Mouse (Mus musculus) stomach, embryonic 16.5 days (tissue): ENCODE results near the gene Rnf5. TPM values are rescaled to one million over a fixed set of nuclear protein-coding genes. Genes with fewer than 3 reads are reported as not detected.

Source experiments
- ATAC-seq: fragments of 200-750 bp; cut with Nextera tagmentation; 2 replicates; pipeline ENCODE4 v1.8.0; 2017; ENCODE audit warnings: moderate number of reproducible peaks, moderate TSS enrichment; ENCODE audit not compliant: insufficient read depth, low FRiP score
- H3K27ac ChIP-seq: fragments of 300-500 bp; sonication (generic); 2 replicates; pipeline ENCODE4 v1.5.1; 2014; ENCODE audit warnings: low read length
- H3K27me3 ChIP-seq: fragments of 300-500 bp; sonication (generic); 2 replicates; pipeline ENCODE4 v1.6.1; 2014; ENCODE audit warnings: low read length, control low read depth, mixed read lengths; ENCODE audit not compliant: control insufficient read depth, insufficient read depth
- H3K36me3 ChIP-seq: fragments of 300-500 bp; sonication (generic); 2 replicates; pipeline ENCODE4 v1.6.1; 2014; ENCODE audit warnings: low read length; ENCODE audit not compliant: control insufficient read depth, insufficient read depth
- H3K4me1 ChIP-seq: fragments of 300-500 bp; sonication (generic); 2 replicates; pipeline ENCODE4 v1.6.1; 2014; ENCODE audit warnings: low read length, control low read depth, mixed read lengths; ENCODE audit not compliant: control insufficient read depth, insufficient read depth
- H3K4me2 ChIP-seq: fragments of 300-500 bp; sonication (generic); 2 replicates; pipeline ENCODE4 v1.6.1; 2014; ENCODE audit warnings: low read depth, low read length, mixed read lengths
- H3K4me3 ChIP-seq: fragments of 300-500 bp; sonication (generic); replicated peaks from 2 replicates; pipeline ENCODE4 v1.5.1; 2014; ENCODE audit warnings: mild to moderate bottlenecking, low read length
- H3K9ac ChIP-seq: fragments of 300-500 bp; sonication (generic); 2 replicates; pipeline ENCODE4 v1.6.1; 2014; ENCODE audit warnings: low read length
- H3K9me3 ChIP-seq: fragments of 300-500 bp; sonication (generic); replicated peaks from 2 replicates; pipeline ENCODE4 v1.6.1; 2016; ENCODE audit warnings: low read length, control low read depth; ENCODE audit not compliant: control insufficient read depth
- WGBS: fragments of 180-500 bp; shearing (Covaris S2); extraction: QIAGEN DNeasy Blood & Tissue Kit; methylation state at CpG from one replicate; pipeline ENCODE4 v1.1.7; 2014; 5-methylcytosine and 5-hydroxymethylcytosine counted together
- polyA plus RNA-seq: library from polyadenylated mRNA; unstranded; fragments of >200 nt; fragmentation: Nextera tagmentation; extraction: Ambion mirVana; gene quantifications from 2 replicates; pipeline ENCODE4 v1.2.1, GENCODE M21; 2015

Rnf5 gene
- polyA plus RNA-seq, 1 experiment from 2014 or later = 141 TPM

GRCm38 (mm10) chr17:34585877-34586771, 17.4 kb downstream of the Rnf5 start:
- peak overlapping the region; percentile 97 for H3K9ac ChIP-seq
- H3K4me2 ChIP-seq = peak overlapping the region; percentile 100
- H3K27ac ChIP-seq = peak overlapping the region; percentile 96
- peak overlapping the region; percentile 77 for H3K4me3 ChIP-seq
- peaks cover 35% of the 10 kb centered on the region for H3K4me1 ChIP-seq
- no peaks in the 10 kb centered on the region for H3K9me3 ChIP-seq
- H3K27me3 ChIP-seq = no peaks in the 10 kb centered on the region
- WGBS = 26% methylated on average over 32 of the region's 32 CpGs
- ATAC-seq = no peak
- H3K36me3 ChIP-seq = no peaks in the 10 kb centered on the region

GRCm38 (mm10) chr17:34585121-34585520, 18.4 kb downstream of the Rnf5 start:
- H3K4me1 ChIP-seq = peaks cover 25% of the 10 kb centered on the region
- 85% methylated on average over 8 of the region's 8 CpGs for WGBS
- H3K4me3 ChIP-seq = no peak overlapping the region
- H3K27ac ChIP-seq = no peak overlapping the region
- H3K27me3 ChIP-seq = no peaks in the 10 kb centered on the region
- H3K9ac ChIP-seq = no peak overlapping the region
- no peaks in the 10 kb centered on the region for H3K9me3 ChIP-seq
- ATAC-seq = no peak
- H3K36me3 ChIP-seq = no peaks in the 10 kb centered on the region
- H3K4me2 ChIP-seq = no peak overlapping the region

GRCm38 (mm10) chr17:34583819-34584218, 19.7 kb downstream of the Rnf5 start:
- no peaks in the 10 kb centered on the region for H3K27me3 ChIP-seq
- H3K4me2 ChIP-seq = no peak overlapping the region
- no peaks in the 10 kb centered on the region for H3K9me3 ChIP-seq
- H3K9ac ChIP-seq = no peak overlapping the region
- H3K4me3 ChIP-seq = no peak overlapping the region
- ATAC-seq = no peak
- no peak overlapping the region for H3K27ac ChIP-seq
- no peaks in the 10 kb centered on the region for H3K36me3 ChIP-seq
- peaks cover 13% of the 10 kb centered on the region for H3K4me1 ChIP-seq
- WGBS = 83% methylated on average over 8 of the region's 8 CpGs

GRCm38 (mm10) chr17:34583397-34583796, 20.1 kb downstream of the Rnf5 start:
- Histone ChIP-seq H3K4me1 (peaks cover 10% of the 10 kb centered on the region), H3K4me3 (no peak overlapping the region), H3K27ac (no peak overlapping the region), H3K9me3 (no peaks in the 10 kb centered on the region), H3K4me2 (no peak overlapping the region), H3K36me3 (no peaks in the 10 kb centered on the region), H3K27me3 (no peaks in the 10 kb centered on the region), H3K9ac (no peak overlapping the region)
- ATAC-seq = no peak
- 51% methylated on average over 7 of the region's 7 CpGs for WGBS

GRCm38 (mm10) chr17:34582528-34582927, 21.0 kb downstream of the Rnf5 start:
- H3K9me3 ChIP-seq = no peaks in the 10 kb centered on the region
- no peak for ATAC-seq
- H3K9ac ChIP-seq = no peak overlapping the region
- H3K27ac ChIP-seq = no peak overlapping the region
- 81% methylated on average over 12 of the region's 12 CpGs for WGBS
- no peak overlapping the region for H3K4me2 ChIP-seq
- peaks cover 6% of the 10 kb centered on the region; the same call in 1 of the 2 replicates for H3K4me1 ChIP-seq
- no peaks in the 10 kb centered on the region for H3K27me3 ChIP-seq
- no peaks in the 10 kb centered on the region for H3K36me3 ChIP-seq
- no peak overlapping the region for H3K4me3 ChIP-seq

GRCm38 (mm10) chr17:34578070-34578469, 25.4 kb downstream of the Rnf5 start:
- Histone ChIP-seq H3K27ac (no peak overlapping the region), H3K4me1 (peaks cover 3% of the 10 kb centered on the region; the same call in 1 of the 2 replicates), H3K4me3 (no peak overlapping the region), H3K27me3 (no peaks in the 10 kb centered on the region), H3K9ac (no peak overlapping the region), H3K36me3 (no peaks in the 10 kb centered on the region), H3K4me2 (no peak overlapping the region), H3K9me3 (no peaks in the 10 kb centered on the region)
- ATAC-seq = no peak
- 91% methylated on average over 3 of the region's 3 CpGs for WGBS

GRCm38 (mm10) chr17:34576577-34576976, 26.9 kb downstream of the Rnf5 start:
- Histone ChIP-seq H3K27me3 (no peaks in the 10 kb centered on the region), H3K9ac (no peak overlapping the region), H3K4me3 (no peak overlapping the region), H3K27ac (0 out of 2 replicates have a peak overlapping the region, but pooled peaks have one; percentile 23), H3K36me3 (no peaks in the 10 kb centered on the region), H3K4me1 (peaks cover 3% of the 10 kb centered on the region; the same call in 1 of the 2 replicates), H3K9me3 (no peaks in the 10 kb centered on the region), H3K4me2 (no peak overlapping the region)
- WGBS = 56% methylated on average over 5 of the region's 5 CpGs
- no peak for ATAC-seq

- H3K27me3 ChIP-seq = no peaks in the 10 kb centered on the region
- H3K4me3 ChIP-seq = no peak overlapping the region
- no peak overlapping the region for H3K4me2 ChIP-seq
- no peak overlapping the region for H3K9ac ChIP-seq
- H3K36me3 ChIP-seq = no peaks in the 10 kb centered on the region
- no peak for ATAC-seq
- H3K9me3 ChIP-seq = no peaks in the 10 kb centered on the region
- H3K4me1 ChIP-seq = peaks cover 3% of the 10 kb centered on the region; the same call in 1 of the 2 replicates
- no peak overlapping the region for H3K27ac ChIP-seq
- WGBS = 17% methylated on average over 15 of the region's 15 CpGs
These were observed 31.1 kb downstream of the Rnf5 start for GRCm38 (mm10) chr17:34572361-34572760.

GRCm38 (mm10) chr17:34571875-34572274, 31.6 kb downstream of the Rnf5 start:
- no peaks in the 10 kb centered on the region for H3K9me3 ChIP-seq
- H3K27ac ChIP-seq = no peak overlapping the region
- H3K4me3 ChIP-seq = no peak overlapping the region
- H3K4me2 ChIP-seq = no peak overlapping the region
- 17% methylated on average over 5 of the region's 5 CpGs for WGBS
- H3K27me3 ChIP-seq = no peaks in the 10 kb centered on the region
- no peak for ATAC-seq
- no peak overlapping the region for H3K9ac ChIP-seq
- H3K36me3 ChIP-seq = no peaks in the 10 kb centered on the region
- H3K4me1 ChIP-seq = peaks cover 2% of the 10 kb centered on the region; the same call in 1 of the 2 replicates
